17 mouse cellular contexts compared by ENCODE assay signal in the genomic region with DNA sequence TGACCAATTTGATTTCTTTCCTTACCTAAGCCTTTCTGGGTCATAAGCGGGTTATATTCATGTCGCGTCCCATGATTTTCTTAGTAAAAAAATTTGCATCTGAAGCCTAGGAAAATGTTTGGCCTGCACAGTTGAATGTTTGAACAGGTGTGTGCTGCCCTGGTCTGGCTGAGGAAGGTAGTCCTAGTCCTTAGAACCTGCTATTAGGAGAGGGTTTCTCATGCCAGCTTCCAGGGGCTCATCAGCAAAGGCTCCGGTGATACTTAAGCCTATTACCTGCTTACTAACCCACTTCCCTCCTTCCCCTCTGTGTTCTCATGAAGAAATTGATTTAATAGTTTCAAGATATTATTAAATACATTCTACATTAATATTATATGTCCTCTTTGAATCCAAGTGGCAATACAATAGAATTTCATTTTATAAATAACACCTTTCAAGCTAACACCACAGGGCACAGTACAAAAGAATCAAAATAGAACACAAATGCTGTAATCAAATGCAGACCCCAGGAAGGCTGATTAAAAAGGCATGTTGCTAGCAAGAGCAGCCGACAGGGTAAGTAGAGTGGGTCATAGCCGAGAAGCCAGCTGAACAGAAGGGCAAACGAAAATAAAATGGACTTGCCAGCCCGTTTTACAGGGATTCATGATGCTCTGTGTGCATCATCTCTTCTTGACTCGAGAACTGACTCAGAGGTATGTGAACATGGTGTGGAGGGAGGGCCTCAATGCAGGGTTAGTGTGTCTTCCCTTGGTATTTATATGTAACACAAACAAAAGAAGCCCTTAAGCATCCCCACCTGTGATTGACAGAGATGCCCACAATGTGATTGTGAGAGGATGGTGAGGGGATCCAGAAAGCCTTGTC.
"Had no signal": no experiment of that assay in that cellular context is flagged by ENCODE, and none has a peak within 500 bp of the region (broad histone marks: within the 10 kb centered on the region; RNA-seq: fewer than 3 reads in every experiment).

No protein-coding gene starts in this region.

- H3K4me2 ChIP-seq: liver, embryonic 13.5 days; lung, embryonic 15.5 days; neural tube, embryonic 15.5 days had no signal

- H3K4me3 ChIP-seq: liver, embryonic 13.5 days; lung, embryonic 15.5 days; midbrain, embryonic 10.5 days; myocyte; neural tube, embryonic 15.5 days had no signal

- H3K27me3 ChIP-seq: liver, embryonic 13.5 days; lung, embryonic 15.5 days; neural tube, embryonic 15.5 days had no signal

- H3K9me3 ChIP-seq: liver, embryonic 13.5 days; lung, embryonic 15.5 days; midbrain, embryonic 10.5 days; neural tube, embryonic 15.5 days had no signal

- H3K27ac ChIP-seq: kidney, postnatal 0 days; liver, embryonic 13.5 days; lung, embryonic 15.5 days; midbrain, embryonic 10.5 days; neural tube, embryonic 15.5 days had no signal

- H3K4me1 ChIP-seq: liver, embryonic 13.5 days; lung, embryonic 15.5 days; midbrain, embryonic 10.5 days; neural tube, embryonic 15.5 days had no signal

- H3K9ac ChIP-seq: liver, embryonic 13.5 days; liver, postnatal 0 days; lung, embryonic 15.5 days; neural tube, embryonic 15.5 days had no signal

- ATAC-seq: liver, postnatal 0 days had no signal

- H3K36me3 ChIP-seq: liver, embryonic 13.5 days; lung, embryonic 15.5 days; midbrain, embryonic 10.5 days; neural tube, embryonic 15.5 days had no signal

- DNase-seq: kidney, adult 9 months; kidney, postnatal 36 days; left cerebral cortex, postnatal 4 days; liver; liver, embryonic 13.5 days; liver, postnatal 0 days; lung, postnatal 36 days; midbrain, embryonic 14.5 days; right cerebral cortex, postnatal 4 days; spleen, adult 18-20 months; thymus, adult 2 months; thymus, postnatal 25 days had no signal
